Mouse (Mus musculus): ENCODE measurements around the gene Hoxc4.

Hoxc4 gene

GRCm38 (mm10) chr15:103009265-103010111 lies 9.2 kb upstream of the Hoxc4 start:
- in situ Hi-C loops (cut with MboI; ENCODE audit: unreplicated experiment in 2 of 2): loop anchor here in 1 of 2 experiments (5.0 kb wide), 1 partner anchor 163 kb away; no protein-coding TSS in a partner anchor

- in situ Hi-C loops (cut with MboI; ENCODE audit: unreplicated experiment in 2 of 2): loop anchor here in 1 of 2 experiments (5.0 kb wide), 1 partner anchor 162 kb away; no protein-coding TSS in a partner anchor
Observed at GRCm38 (mm10) chr15:103010112-103010846, 8.5 kb upstream of the Hoxc4 start.

- in situ Hi-C loops (cut with MboI; ENCODE audit: unreplicated experiment in 2 of 2): loop anchor here in 1 of 2 experiments (5.0 kb wide), 1 partner anchor 161 kb away; no protein-coding TSS in a partner anchor
Observed at GRCm38 (mm10) chr15:103010847-103011555, 7.7 kb upstream of the Hoxc4 start.

- in situ Hi-C loops (cut with MboI; ENCODE audit: unreplicated experiment in 2 of 2): loop anchor here in 1 of 2 experiments (5.0 kb wide), 1 partner anchor 160 kb away; no protein-coding TSS in a partner anchor
Observed at GRCm38 (mm10) chr15:103011928-103012486, 6.7 kb upstream of the Hoxc4 start.

- in situ Hi-C loops (cut with MboI; ENCODE audit: unreplicated experiment in 2 of 2): loop anchor here in 1 of 2 experiments (5.0 kb wide), 1 partner anchor 159 kb away; no protein-coding TSS in a partner anchor
Observed at GRCm38 (mm10) chr15:103013238-103013984, 5.3 kb upstream of the Hoxc4 start.

GRCm38 (mm10) chr15:103014166-103015008 lies 4.3 kb upstream of the Hoxc4 start:
- in situ Hi-C loops (cut with MboI; ENCODE audit: unreplicated experiment in 2 of 2): loop anchor here in 1 of 2 experiments (5.0 kb wide), 1 partner anchor 158 kb away; no protein-coding TSS in a partner anchor

GRCm38 (mm10) chr15:103015009-103015399 lies 3.7 kb upstream of the Hoxc4 start:
- in situ Hi-C loops (cut with MboI; ENCODE audit: unreplicated experiment in 2 of 2): no loop called here

- in situ Hi-C loops (cut with MboI; ENCODE audit: unreplicated experiment in 2 of 2): no loop called here
Observed at GRCm38 (mm10) chr15:103015406-103016166, 3.1 kb upstream of the Hoxc4 start.

GRCm38 (mm10) chr15:103020899-103021418 lies 2.2 kb downstream of the Hoxc4 start:
- in situ Hi-C loops (cut with MboI; ENCODE audit: unreplicated experiment in 2 of 2): no loop called here

- in situ Hi-C loops (cut with MboI; ENCODE audit: unreplicated experiment in 2 of 2): no loop called here
Observed at GRCm38 (mm10) chr15:103021544-103021943, 2.8 kb downstream of the Hoxc4 start.

- in situ Hi-C loops (cut with MboI; ENCODE audit: unreplicated experiment in 2 of 2): no loop called here
Observed at GRCm38 (mm10) chr15:103024131-103024530, 5.4 kb downstream of the Hoxc4 start.

GRCm38 (mm10) chr15:103027266-103028235 lies 8.8 kb downstream of the Hoxc4 start:
- in situ Hi-C loops (cut with MboI; ENCODE audit: unreplicated experiment in 2 of 2): no loop called here

- in situ Hi-C loops (cut with MboI; ENCODE audit: unreplicated experiment in 2 of 2): no loop called here
Observed at GRCm38 (mm10) chr15:103028916-103029512, 10.3 kb downstream of the Hoxc4 start.

GRCm38 (mm10) chr15:103030142-103030541 lies 11.4 kb downstream of the Hoxc4 start:
- in situ Hi-C loops (cut with MboI; ENCODE audit: unreplicated experiment in 2 of 2): no loop called here

- in situ Hi-C loops (cut with MboI; ENCODE audit: unreplicated experiment in 2 of 2): no loop called here
Observed at GRCm38 (mm10) chr15:103032167-103032566, 13.4 kb downstream of the Hoxc4 start.

All from v-Abl transformed pro-B cells (cell line).